Mouse (Mus musculus): Measurements from ENCODE around the gene Rasgrf1.
"Not testable (repeated sequence)": the region's sequence is repeated elsewhere in the genome, so short reads cannot be mapped to it uniquely, and the experiment has no call there.

Gene Rasgrf1

DNA sequence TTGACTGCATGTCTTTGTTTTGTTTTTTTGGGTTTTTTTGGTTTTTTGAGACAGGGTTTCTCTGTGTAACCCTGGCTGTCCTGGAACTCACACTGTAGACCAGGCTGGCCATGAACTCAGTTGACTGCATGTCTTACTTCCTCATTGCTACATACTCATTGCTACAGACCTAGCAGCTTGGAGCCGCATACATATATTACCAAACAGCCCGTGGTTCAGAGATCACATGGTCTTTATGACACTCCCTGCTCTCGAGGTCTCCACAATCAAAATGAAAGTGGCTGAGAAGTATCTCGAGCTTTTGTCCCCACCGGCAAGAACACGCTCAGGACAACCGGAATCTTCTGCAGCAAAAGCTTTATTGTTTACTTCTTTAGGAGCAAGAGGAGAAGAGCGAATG lies 133.2 kb downstream of the Rasgrf1 start:
- not testable (repeated sequence) for DNase-seq

DNA sequence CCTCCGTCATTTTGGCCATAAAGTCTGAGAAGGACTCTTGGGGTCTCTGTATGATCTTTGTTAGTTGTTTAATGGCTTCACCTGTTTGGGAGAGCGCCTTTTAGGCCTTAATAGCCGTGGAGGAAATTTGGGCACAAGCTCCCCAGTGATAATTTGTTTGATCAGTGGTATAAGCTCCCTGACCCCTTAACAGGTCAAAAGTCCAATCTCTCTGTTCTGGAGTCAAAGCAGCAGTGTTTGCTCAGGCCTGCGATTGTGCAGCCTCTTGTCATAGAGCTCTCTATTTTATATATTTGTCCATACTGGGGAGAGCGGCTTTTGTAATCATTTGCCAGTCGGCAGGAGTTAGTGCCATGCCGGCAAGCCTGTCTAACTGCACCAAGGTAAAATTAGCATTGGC lies 135.5 kb downstream of the Rasgrf1 start:
- no peak for DNase-seq

DNA sequence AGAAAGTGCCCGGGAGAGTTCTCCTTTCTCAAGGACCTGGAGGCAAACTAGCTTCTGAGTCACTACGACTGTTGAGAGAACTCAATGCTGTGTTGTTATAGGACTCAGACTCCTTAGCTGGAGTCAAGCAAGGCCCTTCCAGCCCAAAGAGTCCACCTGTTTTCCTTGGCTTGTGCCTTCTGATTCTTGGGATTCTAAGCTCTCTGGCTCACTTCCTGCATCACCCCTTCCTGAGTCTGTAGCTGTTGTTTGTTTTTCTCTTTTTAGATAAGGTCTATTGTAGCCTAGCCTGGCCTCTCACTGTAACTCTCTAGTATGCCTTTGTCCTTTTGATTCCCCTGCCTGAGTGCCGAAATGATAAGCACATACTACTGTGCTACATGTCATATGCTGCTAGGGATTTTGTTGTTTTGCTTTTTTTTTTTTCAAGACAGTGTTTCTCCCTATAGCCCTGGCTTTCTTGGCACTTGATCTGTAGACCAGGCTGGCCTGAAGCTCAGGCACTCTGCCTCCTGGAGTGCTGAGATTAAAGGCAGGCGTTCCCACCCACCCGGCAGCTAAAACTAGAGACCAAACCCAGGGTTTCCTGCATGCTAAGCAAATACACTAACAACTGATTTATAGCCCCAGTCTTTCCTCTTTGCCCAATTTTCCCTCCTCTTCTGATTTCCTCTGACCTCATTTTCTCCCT lies 138.4 kb downstream of the Rasgrf1 start:
- DNase-seq: no peak

DNA sequence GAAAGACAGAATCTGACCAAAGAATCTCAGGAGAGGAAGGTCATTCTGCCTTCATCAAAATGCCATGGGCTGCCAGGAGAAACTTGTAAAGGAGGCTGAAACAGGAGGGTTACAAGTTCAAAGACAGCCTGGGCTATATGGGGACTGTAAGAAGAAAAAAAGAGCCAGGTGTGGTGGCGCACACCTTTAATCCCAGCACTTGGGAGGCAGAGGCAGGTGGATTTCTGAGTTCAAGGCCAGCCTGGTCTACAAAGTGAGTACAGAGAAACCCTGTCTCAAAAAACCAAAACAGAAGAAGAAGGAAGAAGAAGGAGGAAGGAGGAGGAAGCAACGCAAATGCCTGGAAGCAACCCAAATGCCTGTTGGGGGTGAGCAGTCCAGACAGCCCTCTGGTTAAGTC lies 144.1 kb downstream of the Rasgrf1 start, which contains the start of gene Ctsh:
Gene Ctsh (plus strand): TSS at position 301 of the 400 bp plus-strand sequence.
- DNase-seq: no peak

DNA sequence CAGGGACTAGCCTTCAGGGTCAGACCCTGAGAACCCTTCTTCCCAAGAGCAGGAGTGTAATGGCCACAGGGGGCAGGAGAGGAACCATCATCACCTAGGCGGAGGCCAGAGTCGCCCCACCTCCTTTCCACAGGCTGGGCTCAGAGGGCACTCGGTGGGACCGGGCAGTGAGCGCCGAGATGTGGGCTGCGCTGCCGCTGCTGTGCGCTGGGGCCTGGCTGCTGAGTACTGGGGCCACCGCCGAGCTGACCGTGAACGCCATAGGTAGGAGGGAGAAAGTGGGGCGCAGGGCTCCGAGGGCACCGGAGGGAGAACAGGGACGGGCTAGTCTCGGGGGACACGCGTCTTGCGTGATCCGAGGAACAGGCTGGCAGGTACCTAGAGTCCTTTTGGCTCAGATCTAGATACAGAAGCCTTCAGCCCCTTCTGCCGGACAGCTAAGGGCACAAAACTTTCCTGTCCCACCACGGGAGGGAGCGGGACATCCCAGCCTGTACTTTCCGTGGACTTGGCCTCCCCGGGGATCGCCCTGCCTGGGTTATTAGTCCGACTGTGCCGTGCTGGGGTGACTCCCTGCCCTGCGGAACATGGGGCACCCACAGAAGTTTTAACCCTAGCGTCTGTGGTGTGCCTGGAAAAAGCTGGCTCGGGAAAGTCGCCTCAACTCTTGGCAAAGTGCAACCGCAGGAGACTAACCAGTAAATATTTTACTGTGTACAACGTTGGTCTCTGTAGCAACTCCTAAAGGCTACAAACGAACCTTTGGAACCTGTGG lies 144.8 kb downstream of the Rasgrf1 start:
- DNase-seq: peak; percentile 6

GRCm38 (mm10) chr9:90055409-90055808 lies 145.7 kb downstream of the Rasgrf1 start:
- DNase-seq: no peak

DNA sequence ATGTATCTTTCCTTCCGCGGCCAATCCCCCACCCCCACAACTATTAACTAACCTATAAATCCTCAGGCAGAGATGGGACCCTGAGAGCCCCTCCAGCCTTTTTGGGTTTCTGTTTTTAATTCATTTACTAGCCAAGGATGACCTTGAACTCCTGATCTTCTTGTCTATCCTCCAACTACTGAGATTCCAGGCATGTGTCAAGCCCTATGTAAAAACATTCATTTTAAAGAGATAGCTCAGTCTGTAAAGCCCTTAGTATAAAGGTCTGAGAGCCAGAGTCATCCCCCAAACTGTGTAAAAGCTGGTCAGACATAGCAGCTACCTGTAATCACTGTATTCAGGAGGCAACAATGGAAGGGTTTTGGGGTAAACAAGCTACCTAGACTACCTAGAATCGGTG lies 146.2 kb downstream of the Rasgrf1 start:
- no peak for DNase-seq

GRCm38 (mm10) chr9:90056716-90057115 lies 147.0 kb downstream of the Rasgrf1 start:
- DNase-seq: no peak

GRCm38 (mm10) chr9:90059828-90060573 lies 150.3 kb downstream of the Rasgrf1 start:
- DNase-seq: no peak

DNA sequence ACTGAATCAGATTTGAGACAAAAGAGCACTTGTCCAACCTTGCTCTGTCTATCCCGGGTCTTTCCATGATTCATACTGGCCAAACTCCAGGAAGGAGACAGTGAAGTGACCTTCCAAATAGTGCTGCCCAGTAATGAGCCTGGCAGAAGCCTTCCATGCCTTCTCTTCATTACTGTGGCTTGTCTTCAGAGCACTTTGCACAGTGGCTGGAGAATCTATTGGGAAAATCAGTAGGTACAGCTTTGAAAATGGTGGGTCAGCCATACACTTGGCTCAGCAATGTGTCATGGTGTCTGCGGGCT lies 150.8 kb downstream of the Rasgrf1 start:
- no peak for DNase-seq

GRCm38 (mm10) chr9:90060932-90061331 lies 151.2 kb downstream of the Rasgrf1 start:
- not testable (repeated sequence) for DNase-seq

DNA sequence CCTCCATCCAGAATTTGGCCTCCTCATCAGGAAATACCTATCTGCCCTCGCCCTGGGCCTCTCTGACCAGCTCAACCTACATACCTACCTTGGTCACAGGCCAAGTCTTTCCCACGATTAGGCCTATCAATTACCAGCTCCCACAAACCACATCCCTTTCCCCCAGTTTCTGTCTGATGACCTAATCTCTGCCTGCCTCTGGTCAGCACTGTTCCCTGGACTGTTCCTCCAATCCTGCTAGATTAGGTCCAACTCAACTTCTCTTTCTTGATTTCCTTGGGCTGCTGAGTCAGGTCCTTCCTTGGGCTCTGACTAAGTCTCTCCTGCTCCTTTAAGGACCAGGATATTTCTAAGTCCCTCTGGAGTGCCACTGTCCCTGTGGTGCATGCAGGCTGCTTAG lies 157.6 kb downstream of the Rasgrf1 start:
- no peak for DNase-seq

DNA sequence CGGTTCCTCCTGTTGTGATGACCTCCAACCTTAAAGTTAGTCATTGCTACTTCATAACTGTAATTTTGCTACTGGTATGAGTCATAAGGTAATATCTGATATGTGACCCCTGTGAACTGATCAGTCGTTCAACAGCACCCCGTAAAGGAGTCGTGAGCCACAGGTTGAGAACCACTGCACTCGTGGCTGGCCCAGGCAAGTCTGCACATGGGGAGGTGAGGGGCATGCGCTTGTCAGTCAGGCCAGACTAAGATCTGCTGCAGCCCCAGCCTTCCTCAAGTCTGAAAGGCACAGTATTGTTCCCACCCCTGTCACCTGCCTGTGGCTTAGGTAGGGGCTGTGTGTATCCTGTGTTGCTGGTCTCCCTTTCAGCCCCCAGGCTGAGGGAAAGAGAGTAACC lies 159.1 kb downstream of the Rasgrf1 start:
- DNase-seq: no peak

- DNase-seq: no peak
These were observed 159.8 kb downstream of the Rasgrf1 start for GRCm38 (mm10) chr9:90069485-90069884.

GRCm38 (mm10) chr9:90070174-90070573 lies 160.5 kb downstream of the Rasgrf1 start:
- no peak for DNase-seq

GRCm38 (mm10) chr9:90075336-90075735 lies 165.6 kb downstream of the Rasgrf1 start:
- no peak for DNase-seq

DNA sequence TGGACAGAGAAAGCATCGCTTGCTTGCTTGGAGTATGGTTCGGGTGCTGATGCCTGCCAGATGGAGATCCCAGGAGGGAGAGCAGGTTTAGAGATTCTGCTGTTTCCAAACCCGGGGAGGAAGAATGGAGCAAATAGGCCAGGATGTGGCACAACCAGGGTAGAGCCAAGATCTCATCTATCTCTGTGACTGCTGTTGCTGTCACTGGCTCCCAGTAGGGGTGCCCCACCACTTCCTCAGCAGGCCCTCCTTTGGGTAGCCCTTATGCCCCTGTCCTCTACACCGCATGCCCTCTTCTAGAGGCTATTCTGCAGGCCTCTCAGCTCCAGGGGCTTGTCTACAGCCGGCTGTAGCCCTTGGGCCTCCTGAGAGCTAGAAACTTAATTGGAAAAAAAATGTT lies 166.4 kb downstream of the Rasgrf1 start:
- no peak for DNase-seq
